Mouse (Mus musculus): ENCODE data around the gene Gm10842.
A peak's percentile ranks its signal among the peaks of the same experiment; 100 is the strongest.

Gm10842 gene

DNA sequence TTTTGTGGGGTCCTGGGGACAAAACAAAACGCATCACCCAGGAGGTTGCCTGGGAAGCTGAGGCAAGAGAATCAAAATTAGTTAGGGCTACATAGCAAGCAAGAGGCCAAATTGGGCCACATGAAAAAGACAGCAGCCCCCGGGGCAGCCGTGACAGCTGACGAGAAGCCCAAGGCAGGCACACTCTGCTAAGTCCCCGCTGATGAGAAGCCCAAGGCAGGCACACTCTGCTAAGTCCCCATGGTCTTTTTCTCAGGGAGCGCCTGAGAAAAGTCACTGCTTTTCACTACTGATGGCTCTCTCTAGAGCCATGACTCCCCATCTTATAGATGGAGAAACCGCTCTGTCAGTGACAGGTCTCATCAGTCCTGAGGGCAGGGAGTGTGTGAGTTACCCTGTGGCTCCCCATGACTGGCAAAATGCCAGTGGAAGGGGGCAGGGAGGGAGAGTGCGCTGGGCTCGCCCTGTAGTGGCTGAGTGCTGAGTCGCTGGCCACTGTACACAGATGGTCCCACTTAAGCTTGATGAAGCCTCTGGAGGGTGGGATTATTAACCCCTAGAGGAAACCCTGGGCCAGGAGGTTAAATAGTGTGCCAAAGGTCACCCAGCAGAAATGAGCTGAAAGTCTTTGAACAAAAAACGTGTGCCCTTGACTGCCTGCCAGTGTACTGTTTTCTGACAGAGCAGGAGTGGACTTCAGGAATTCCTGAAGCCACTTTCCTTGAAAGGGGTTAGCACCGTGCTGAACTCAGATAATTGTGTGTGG lies 6.6 kb downstream of the Gm10842 start:
- DNase-seq (ENCODE audit: low spot score) = peak; percentile 8

DNA sequence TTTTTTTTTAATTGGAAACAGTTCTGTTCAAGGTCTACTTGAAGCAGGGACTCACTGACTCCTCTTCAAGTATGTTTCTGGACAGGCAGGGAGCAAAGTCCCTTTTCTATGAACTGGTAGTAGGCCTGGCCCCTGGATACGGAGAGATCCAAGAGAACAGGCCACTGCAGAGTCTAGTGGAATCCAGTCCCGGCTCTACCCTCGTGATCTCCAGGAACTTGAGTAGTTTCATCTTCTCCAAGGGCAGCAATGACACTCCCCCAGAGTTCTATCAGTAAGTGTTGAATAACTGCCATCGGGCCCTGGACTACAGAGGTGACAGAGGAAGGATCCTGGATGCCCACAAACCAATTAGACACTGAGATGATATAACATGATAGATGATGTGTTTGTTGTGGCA lies 9.2 kb downstream of the Gm10842 start:
- DNase-seq (ENCODE audit: low spot score) = no peak

DNA sequence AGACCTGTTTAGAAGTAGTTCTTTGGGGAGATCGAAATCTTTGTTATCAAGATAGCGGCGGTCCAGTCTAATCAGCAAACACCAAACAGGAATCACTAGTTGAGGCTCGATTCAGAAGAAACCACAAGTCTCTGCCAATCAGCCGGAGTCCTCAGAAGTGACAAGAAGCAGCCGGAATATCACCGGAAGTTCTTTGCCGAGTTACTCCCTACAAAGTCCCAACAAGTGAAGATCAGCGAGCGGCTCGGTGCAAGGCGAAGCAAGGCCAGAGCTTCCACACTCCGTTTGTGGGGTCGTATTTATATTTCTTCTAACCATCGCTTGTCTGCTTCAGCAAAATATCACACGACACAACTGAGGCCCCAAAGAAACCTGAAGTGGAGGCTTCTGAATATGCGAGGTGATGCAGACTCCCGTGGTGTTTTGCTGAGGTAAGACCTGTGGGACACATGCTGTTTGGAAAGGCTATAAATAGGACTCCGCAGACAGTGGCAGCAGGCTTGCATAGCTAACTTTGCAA lies 10.1 kb downstream of the Gm10842 start:
- no peak for DNase-seq (ENCODE audit: low spot score)

DNA sequence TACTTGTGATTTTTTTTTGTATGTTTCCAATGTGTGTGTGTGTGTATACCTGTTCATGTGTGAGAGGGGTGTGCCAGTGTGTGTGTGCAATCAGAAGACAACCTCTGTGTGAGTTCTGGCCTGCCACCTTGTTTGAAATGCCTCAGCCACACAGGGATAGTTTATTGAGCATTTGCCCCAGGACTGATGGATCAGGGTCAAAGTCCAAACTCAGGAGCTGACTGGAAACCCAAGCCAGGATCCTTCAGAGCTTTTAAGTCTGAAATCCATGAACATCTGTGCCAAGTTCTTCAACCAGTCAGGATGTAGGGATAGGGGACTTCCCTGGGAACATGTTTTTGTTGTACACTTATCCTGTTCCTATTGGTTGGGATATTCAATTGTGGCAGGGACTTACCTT lies 11.4 kb downstream of the Gm10842 start:
- no peak for DNase-seq (ENCODE audit: low spot score)

DNA sequence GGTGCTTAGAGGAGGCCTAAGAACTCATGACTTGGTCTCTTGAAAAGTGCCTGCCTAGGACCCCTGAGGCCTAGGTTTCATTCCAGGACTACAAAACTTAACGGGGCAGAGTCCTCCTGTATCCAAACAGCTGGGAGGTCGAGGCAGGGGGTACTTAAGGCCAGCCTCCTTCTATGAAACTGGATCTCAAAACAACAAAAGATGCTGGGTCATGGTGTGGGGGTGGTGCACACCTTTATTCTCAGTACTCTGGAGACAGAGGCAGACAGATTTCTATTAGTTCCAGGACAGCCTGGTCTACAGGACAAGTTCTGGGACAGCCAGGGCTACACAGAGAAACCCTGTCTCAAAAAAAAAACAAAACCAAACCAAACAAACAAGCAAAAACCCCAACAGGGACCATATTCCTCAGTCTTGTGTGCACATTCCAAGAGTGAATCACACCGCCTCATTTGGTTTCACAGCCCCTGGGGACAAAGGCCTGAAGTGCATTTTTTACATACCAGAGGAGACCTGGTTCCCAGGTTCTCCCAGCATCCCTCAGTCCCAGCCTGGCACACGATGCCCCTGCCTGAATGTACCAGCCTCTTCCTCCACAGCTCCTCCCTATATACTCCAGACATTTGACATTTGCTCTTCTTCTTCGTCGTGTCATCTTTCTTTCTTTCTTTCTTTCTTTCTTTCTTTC lies 13.1 kb downstream of the Gm10842 start:
- no peak for DNase-seq (ENCODE audit: low spot score)

DNA sequence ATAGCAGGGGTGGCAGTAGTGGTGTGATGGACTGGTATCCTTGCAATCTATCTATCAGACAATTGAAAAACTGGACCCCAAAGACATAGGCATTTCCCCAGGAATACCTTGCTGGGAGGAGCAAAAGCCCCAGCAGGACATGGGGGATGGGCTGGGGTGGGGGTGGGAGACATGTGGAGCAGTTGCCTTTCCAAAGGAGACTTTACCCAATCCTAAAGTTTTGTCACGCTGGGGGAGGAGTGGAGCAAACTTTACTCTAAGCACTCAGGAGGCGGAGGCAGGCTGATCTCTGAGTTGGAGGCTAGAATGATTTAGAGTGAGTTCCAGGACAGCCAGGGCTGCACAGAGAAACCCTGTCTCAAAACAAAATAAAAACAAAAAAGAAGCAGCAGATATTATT lies 14.7 kb downstream of the Gm10842 start:
- DNase-seq (ENCODE audit: low spot score) = no peak

DNA sequence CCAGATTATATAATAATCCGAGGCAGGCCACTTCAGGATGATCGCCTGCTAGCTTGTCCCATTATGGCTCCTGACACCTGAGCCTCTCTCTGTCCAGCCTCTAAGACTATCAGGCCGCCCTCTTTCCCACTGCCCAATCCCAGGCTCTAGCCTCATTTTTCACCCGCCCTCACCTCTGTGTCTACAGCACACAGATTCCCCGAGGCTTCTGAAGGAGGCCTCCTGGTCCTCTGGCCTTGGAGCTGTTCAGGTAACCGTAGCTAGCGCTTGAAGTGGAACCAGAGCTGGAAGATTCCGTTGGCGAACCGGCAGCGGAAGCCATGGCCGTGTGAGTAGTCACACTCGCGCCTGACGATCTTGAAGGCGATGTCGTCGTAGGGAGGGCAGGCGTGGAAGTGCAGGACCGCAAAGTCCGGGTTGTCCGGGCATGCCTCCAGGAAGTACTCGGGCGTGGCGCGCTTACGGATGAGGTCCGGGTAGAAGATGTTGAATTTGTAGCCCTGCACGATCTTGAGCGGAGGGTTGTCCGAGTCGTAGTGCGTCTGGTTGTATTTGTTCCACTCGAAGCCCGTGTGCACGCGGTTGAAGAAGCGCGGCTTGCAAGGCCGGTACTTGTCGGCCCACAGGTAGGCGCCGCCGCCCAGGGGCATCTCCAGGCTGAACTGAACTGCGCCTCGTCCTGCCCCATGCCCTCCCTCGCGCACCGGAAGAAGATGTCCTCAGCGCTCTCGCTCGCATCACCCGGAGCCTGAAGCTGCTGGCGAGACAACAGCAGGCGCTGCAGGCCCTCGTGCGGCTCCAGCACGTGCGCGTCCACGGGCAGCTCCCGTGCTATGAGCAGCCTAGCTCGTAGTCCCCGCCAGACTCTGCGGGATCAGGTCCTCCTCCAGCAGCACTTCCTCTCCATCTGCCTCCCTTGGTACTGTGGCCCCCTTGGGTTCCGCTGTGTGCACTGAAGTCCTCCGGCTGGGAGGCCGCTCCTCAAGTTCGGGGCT lies 18.1 kb downstream of the Gm10842 start:
- DNase-seq (ENCODE audit: low spot score) = no peak

DNA sequence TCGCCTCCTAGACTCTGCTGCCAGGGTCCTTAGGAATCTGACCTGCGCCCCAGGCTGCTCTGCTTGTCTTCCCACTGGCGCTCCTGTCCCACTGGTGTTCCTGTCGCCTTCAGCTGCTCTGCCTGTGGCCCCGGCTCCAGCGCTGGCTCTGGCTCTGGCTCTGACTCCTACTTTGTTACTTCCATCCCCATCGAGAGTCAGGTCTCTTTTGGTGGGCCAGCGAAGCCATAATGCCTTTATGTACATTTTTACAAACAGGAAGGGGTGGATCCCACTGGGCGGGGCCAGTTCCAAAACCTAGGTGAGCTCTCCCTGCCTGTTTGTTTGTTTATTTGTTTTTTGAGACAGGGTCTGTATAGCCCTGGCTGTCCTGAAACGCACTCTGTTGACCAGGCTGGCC lies 20.1 kb downstream of the Gm10842 start:
- DNase-seq (ENCODE audit: low spot score) = no peak

DNA sequence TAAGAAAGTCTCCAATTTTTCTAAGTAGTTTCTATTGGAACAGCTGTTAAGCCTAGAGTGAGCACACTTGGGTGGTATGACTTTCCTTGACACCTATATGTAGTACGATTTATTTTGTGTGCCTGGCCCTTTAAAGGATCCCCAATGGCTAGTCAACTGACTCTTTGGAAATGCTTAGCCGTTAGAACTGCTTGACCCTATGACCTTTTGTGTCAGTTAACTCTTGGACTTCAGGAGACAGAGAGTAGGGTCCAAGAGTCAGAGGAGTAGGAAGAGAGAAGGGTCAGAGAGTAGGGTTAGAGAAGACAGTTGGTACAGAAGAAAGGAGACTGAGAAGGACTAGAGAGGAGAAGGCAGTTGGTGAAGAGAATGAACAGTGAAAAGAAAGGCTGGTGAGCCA lies 31.8 kb downstream of the Gm10842 start, which contains the start of gene Tlk2:
TSS of gene Tlk2 (plus strand) at position 292 of the 400 bp plus-strand sequence.
- no peak for DNase-seq (ENCODE audit: low spot score)

DNA sequence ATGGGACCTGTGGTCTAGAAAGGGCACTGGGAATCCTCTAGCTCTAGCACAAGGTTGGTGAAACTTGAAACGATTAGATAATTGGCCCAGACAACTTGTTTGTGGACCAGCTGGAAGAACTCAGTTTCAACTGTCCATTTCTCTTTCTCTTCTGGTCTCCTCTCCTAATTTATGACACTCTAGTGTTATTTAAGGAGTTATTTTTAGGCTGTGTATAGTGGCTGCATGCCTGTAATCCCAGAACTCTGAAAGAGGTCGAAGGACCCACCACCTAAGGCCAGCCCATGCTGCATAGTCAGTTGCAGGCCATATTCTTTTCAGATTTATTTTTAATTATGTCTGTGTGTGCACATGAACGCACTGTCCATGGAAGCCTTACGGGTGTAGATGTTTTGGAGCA lies 32.8 kb downstream of the Gm10842 start:
- no peak for DNase-seq (ENCODE audit: low spot score)

DNA sequence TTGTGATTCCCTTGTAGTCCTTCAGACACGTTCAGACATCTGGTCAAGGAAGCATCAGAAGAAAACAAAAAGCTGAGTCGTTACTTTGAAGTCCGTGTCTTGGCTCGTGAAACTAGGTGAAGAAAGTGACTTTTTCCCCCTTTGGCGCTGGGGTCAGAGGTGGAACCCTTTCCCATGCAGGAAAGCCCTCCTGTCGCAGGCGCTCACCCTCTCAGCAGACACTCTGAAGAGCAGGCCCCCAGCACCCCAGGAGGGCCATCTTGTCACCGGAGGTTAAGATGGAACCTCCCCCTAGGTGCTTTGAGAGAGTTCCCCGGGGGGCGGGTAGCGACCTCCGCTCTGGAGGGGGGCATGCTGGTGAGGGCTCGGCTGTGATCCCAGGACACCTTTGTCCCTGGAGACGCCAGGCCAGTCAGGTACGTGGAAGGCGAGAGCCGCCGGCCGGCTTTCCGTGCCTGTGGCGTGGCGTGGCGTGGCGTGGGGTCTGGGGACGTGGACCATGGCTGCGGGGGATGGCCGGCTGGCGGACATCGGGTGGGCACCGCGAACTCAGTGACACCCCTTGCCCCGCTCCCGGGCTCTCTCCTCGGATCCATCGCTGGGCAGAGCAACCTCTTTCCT lies 33.9 kb downstream of the Gm10842 start:
- DNase-seq (ENCODE audit: low spot score) = peak; percentile 24

DNA sequence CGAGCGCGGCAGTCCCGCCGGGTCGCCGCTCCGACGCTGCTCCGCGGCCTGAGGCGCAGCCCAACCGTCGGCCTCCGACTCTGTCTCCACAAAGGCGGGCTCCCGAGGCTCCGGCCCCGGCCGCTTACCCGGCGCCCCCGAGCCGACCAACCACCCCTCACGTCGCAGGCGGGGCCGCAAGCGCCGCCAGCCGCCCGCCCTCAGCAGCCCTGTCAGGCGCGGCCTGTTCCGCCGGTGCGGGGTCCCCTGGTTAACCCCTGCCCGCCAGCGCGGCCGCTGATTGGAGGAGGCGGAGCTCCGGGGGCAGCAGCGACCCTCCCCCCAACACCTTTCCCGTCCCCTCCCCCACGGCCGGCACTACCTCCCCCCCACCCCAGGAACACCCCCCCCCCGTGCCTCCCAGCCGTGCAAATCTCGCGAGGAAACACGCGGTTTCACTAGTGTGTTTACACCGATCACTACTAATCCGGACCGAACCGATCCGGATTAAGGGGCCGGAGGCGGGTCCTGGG lies 34.5 kb downstream of the Gm10842 start:
- peak; percentile 88 for DNase-seq (ENCODE audit: low spot score)

DNA sequence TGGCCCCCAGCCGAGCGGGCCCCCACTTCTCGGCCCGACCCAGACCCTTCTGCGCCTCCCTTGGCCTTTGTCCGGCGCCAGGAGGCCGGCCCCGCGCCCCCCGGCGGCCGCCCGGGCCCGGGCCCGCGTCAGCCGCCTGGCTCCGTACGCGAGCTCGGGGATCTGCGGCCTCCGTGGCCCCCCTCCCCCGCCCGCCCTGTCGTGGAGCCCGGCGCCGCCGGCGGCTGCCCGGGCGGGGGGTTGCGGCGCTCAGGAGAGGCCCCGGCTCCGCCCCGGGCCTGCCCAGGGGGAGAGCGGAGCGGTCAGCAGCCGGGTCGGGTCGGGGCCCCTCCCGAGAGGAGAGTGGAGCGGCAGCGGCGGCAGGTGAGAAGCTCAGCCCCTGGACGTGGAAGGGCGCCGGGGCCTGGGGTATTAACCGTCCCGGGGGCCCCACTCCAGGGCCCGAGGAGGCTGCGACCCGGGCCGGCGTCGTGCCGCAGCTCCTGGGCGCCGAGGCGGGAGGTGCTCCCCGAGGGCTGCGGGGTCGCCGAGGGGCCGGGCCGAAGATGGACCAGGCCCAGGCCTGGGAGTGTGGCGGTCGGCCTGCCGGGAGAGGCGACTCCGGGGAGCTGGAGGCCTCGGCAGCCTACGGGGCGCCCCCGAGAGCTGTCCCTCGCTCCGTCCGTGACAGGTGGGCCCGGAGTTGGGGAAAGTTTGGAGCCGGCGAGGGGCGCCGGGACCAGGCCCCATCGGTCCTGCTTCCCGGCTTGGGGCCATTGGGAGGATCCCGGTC lies 35.2 kb downstream of the Gm10842 start:
- peak; percentile 53 for DNase-seq (ENCODE audit: low spot score)

DNA sequence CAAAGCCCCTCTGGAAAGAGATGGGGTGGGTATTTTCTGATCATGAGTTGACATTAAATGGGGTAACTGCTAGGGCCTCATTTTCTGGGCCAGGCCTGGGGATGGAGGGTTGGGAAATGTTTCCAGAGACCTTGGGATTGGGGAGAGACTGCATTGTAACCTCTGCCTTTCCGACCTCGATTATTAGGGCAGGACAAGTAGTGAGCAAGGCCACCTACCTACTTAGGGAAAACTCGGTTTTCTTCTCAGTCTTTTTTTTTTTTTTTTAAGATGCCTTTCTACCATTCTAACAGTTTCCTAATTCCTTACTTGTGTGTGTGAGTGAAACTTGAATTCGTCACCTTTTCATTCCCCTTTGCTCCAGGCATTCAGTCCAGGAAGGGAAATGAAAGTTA lies 35.8 kb downstream of the Gm10842 start:
- DNase-seq (ENCODE audit: low spot score) = no peak

DNA sequence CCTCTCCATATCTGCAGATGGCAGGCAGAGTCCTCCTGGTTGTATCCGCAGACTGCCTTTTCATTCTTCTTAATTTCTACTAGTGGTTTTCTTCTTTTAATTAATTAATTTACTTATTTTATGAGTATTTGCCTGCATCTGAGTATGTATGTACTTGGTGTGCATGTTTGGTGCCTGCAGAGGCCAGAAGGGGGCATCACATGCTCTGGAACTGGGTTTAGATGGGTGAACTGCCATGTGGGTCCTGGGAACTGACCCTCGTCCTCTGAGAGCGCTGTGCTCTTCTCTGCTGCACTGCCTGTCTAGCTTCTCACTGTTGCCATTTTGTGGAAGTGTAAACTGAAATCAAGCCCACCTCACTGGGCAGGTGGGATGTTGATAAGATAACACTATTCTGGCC lies 38.0 kb downstream of the Gm10842 start:
- no peak for DNase-seq (ENCODE audit: low spot score)

DNA sequence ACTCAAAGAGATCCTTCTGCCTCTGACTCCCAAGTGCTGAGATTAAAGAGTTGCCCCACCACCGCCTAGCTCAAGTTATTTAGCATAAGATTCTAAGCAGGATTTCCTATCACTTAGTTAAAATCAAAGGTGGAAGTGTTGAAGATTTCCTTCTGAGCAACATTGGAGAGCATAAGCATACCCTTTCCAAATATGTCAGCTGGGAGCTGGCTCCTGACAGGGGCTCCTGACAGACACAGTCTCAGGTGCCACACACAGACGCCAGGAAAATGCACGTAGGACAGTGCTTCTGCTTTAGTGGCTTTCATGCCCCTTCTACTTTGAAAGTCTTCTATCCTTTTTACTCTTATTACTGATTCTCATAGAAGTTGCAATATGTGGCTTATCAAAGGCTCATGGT lies 45.5 kb downstream of the Gm10842 start:
- DNase-seq (ENCODE audit: low spot score) = no peak
